Mouse (Mus musculus): ENCODE data around the gene 4930432K21Rik.
A peak's percentile ranks its signal among the peaks of the same experiment; 100 is the strongest.

Gene 4930432K21Rik

DNA sequence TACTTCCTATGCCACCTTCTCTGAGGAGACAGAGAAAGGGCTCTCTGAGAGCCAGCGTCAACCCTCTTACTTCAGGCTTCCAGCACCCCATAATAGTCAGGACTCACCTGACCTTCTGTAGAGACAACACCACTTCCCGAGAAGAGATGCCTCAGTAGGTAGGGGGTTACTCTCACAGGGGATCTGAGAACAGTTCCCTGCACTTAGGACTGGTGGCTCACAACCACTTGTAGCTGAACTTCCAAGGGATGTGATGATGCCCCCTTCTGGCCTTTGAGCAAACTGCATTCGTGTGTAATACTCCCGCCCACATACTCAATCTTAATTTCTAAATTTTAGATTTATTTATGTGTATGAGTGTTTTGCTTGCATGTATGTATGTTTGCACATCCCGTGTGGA lies 45.7 kb downstream of the 4930432K21Rik start:
- DNase-seq = no peak

DNA sequence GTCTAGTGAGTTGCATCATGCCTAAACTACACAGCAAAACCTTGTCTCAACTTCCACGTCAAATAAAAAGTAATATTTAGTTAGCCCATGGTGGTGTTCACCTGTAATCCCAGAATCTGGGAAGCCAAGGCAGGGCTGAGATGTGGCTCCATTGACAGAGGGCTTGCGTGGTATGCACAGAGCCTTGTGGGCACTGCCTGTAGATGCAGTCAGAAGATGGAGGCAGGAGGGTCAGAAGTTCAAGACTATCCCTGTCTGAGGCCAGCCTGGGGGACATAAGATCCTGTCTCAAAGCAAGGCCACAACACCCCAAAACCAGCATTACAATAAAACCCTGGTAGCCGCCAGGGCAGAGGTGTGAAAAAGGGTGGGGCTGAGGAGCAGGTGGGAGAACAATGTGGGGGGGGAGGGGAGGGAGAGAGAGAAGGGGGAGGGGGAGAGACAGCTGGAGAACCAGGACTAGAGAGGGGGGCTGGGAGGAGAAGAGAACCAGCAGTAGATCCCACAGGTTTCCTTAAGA lies 46.5 kb downstream of the 4930432K21Rik start:
- DNase-seq = no peak

GRCm38 (mm10) chr8:84197141-84197921 lies 49.5 kb downstream of the 4930432K21Rik start:
- DNase-seq = no peak

DNA sequence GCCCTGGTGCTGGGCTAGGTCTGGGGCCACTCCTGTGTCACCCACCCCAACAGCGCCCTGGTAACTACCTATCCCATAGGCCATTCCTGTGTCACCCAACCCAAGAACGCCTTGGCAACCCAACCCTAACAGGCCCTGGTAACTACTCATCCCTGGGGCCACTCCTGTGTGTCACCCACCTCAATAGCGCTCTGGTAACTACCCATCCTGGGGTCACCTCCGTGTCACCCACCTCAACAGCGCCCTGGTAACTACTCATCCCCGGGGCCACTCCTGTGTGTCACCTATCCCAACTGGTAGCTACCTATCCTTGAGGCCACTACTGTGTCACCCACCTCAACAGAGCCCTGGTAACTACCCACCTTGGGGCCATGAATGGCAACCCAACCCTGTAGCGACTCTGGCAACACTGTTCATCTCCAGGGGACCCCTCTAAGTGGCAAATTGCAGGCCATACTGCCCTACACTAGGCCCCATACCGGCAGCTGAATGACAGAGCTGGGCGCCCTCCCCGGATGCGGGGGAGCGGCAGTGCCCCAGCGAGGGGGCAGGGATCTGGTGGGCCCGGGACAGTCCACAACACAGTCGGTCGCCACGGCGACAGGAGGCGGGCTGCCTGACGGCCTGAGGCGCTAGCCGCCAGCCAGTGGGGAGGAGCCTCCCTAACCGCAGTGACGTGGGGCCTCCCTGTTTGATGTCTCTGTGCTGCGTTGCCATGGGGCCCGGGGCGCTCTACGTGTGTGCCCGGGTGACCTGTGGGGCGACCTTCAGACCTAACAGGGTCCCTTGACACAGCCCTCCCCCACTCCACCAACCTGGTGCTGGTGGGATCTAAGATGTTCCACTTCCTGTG lies 50.3 kb downstream of the 4930432K21Rik start:
- no peak for DNase-seq

GRCm38 (mm10) chr8:84198871-84199270 lies 51.0 kb downstream of the 4930432K21Rik start:
- DNase-seq = no peak

DNA sequence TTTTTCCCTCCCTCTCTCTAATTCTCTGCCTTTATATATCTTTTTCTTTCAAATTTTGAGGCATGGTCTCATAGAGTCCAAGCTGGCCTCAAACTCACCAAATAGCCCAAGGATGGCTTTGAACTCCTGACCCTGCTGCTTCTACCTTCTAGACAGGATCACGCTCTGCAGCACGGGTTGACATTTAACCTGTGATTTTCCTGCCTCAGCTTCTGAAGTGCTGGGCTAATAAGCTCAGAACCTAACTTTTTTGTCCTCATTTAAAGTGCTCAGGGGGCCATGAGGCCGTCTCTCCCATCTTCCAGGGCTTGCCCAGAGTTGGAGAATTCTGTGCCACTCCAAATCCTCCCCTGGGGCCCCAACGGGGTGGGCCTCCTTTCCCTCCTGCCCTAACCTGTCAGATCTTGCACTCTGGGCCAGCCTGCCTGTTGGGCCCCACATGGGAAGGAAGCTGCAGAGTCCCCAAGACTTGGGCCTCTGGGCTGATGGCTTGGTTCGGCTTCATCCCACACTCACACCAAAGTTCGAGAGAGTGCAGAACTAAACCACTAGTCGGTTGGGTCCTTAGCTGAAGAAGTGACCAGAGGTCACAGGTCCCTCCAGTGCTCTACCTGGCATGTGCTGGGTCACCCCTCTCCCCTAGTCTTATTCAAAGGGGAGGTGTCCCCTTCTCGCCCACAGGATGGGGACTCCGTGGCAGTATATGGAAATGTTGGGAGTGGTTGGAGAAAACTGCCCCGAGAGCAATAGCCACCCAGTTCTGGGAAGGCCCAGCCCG lies 51.7 kb downstream of the 4930432K21Rik start:
- no peak for DNase-seq

DNA sequence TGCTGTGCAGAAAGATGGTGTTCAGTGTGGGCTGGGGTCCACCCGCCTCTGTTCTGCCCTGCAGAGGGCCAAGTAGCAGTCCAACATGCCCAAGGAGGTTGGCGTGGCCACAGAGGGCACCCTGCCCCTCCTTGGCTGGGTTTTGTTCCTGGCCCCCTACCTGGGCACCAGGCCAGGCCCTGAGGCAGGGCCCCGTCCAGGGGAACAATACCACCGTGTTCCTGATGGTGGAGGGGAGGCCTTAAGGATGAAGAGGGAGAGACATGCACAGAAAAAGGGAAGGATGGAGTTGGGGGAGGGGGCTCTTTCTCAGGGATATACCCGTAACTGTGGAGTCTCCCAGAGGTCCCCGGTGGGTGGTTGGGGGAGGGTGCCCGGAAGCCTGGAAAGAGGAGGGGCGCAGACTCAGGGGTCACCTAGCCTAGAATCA lies 52.3 kb downstream of the 4930432K21Rik start:
- no peak for DNase-seq

DNA sequence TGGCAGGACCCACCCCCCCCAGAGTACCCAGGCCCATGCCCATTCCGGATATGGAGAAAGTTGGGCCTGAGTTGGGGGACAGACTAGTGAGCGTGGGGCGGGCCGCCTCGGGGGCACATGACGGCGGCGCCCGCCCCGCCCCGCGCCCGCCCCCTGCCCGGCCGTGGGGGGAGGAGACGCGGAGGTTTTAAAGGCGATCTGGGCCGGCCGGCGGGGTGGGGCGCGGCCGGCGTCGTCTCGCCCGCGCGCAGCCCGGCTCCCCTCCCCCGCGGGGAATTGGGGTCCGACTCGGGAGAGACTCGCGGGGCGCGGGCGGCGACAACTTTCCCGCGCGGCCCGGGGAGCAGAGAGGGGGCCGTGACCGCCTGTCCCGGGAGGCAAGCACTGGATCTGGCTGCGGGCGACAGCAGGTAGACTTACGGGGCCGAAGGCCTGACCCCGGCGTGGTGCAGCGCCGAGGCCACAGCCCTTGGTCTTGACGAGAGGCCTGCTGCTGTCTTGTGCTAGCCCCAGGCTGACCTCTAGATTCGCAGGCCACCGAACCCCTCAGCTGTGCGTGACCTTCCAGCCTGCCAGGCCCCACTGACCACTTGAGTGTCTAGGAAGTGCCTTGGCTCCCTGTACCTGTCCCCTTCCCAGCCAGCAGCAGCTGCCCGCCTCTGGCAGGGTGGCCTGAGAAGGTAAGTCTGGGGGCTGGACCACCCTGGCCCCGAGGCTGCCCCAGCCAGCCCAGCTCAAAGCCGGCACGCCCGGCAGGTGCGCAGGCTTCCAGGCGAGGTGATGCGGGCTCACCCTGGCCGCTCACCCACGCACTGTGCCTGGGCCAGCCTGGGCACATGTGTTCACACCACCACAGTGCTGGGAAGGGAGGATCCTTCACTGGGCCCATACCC lies 53.1 kb downstream of the 4930432K21Rik start:
- DNase-seq = no peak

DNA sequence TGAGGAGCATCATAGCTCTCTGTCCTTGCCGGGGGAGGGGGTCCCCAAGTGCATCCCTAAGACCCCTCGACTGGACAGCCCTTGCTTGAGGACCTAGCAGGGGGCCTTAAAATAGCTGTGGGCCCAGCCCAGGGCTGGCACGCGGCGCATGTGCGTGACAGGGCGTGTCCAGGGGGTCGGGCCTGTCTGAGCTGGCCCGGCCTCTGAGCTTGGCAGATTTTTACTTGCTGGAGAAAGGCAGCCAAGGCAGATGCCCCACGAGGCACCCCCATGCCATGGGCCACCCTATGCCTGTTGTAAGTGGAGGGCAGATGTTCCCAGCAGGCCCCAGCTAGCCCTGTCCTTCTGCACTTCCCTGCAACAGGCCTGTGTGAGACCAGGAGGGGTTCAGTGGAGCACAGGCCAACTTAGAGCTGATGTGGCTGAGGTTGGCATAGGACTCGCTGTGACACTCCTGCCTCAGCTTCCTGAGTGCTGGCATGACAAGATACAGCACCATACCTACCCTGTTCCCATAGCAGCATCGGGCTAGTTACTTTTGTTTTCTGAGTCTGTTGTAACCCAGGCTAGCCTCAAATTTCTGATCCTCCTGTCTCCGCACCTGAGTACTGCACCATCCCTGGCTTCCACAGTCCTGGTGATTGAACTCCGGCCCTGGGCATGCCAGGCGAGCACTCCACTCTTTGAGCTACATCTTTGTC lies 53.9 kb downstream of the 4930432K21Rik start:
- no peak for DNase-seq

- no peak for DNase-seq
Observed at GRCm38 (mm10) chr8:84202466-84202865, 54.6 kb downstream of the 4930432K21Rik start.

DNA sequence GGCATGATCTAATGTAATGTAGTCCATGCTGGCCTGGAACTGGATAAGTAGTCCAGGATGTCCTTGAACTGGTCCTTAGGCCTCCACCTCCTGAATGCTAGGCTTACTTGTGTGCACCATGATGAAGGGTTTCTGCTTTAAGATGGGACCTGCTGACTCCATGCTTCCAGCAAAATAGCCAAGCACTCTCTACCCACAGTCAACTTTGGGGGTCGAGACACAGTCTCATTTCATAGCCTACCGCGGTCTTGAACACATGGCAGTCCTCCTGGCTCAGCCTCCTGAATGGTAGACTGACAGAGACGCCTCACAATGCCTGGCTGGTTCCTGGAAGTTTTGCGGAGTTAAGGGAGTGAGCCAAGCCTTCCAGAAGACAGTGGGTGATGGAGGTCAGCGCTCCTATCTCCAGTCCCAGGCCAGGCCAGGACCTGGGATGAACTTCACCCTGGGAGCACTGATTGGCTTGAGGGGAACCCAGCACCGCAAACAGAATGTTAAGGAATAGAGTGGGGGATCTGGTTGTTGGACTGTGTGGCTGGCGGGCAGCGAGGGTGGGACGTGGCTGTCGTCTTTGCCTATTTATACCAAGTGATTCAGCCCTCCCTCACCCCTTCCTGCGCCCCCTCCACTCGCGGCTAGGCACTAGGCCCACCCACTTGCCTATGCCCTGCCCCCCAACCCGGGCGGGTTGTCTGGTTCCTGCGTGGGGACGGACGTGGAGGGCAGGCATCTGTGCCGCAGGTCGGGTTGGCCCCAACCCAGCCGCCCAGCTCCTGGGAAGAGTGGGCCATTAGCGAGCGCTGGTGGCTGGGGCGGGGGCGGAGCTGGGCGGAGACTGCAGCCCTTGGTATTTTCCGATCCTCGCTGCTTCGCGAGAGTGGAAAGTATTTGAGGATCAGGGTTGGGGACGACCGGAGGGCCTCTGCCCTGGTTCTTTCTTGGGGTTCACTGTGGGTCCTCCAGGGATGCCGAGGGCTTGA lies 55.4 kb downstream of the 4930432K21Rik start:
- DNase-seq = no peak

GRCm38 (mm10) chr8:84203975-84204772 lies 56.3 kb downstream of the 4930432K21Rik start:
- DNase-seq = no peak

- no peak for DNase-seq
Observed at GRCm38 (mm10) chr8:84205073-84205472, 57.2 kb downstream of the 4930432K21Rik start.

DNA sequence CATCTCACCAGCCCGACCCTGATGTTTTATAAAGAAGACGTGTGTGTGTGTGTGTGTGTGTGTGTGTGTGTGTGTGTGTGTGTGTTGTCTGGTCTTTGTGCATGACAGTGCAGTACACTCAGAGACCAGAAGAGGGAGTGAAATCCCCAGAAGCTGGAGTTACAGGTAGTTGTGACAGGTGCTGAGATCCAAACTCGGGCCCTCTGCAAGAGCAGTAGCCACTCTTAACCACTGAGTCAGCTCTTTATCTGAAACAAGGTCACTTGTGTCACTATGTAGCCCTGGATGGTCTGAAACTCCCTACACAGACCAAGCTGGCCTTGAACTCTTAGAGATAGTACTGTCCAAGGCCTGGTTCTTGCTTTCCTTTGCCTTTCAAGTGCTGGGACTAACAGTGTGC lies 58.8 kb downstream of the 4930432K21Rik start:
- no peak for DNase-seq

GRCm38 (mm10) chr8:84207811-84208210 lies 60.0 kb downstream of the 4930432K21Rik start:
- DNase-seq = no peak

DNA sequence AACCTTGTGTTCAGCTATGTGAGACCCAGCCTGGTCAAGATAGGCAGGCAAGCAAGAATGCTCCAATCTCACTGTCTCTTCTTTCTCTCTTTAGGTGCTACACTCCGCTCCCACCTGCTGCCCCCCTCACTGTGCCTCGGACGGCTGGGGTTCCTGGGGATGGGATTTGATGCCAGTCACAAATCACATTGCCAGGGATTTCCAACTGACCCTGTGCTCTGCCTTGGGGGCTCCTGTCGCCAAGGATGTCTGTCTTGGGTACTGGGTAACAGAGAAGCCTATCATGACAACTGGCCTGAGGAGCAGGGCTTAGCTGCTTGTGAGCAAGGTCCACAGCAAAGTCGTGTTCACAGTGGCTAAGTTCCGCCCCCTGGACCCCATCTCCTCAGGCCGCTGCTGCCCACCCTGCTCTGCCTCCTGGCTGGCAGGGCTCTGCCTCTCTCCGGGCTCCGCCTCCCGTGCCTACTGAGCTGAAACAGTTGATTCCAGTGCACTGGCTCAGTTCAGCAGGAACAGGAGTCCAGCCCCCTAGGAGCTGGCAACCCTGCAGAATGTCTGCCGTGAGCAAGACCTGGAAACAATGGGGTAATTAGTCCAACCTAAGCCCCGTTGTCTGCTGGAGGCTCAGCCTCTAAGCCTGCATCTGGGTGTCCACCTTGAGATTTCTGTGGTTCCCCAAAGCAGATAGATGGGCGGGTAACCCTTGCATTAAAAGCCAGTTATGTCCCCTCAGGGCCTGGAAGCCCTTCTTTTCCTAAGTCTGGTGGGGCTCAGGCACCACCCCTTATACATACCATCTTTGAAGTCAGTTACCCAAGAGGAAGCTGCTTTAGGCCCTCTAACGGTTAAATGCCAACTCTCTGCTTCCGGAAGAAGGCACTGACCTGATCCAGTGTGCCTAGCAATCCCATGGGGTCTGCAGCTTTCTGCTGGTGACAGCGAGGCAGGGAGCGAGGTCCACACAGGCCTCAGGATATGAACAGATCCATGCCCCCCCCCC lies 60.9 kb downstream of the 4930432K21Rik start:
- DNase-seq = no peak

- peak; percentile 69 for DNase-seq
Observed at GRCm38 (mm10) chr8:84210167-84210791, 62.5 kb downstream of the 4930432K21Rik start.
